Mouse (Mus musculus): ENCODE measurements around the gene Sept9. TPM values are rescaled to one million over a fixed set of nuclear protein-coding genes. Genes with fewer than 3 reads are reported as not detected.
"Not testable (repeated sequence)": the region's sequence is repeated elsewhere in the genome, so short reads cannot be mapped to it uniquely, and the experiment has no call there.

The Sept9 gene
- total RNA-seq, 2 experiments from 2014 or later, result 114 to 119 TPM

DNA sequence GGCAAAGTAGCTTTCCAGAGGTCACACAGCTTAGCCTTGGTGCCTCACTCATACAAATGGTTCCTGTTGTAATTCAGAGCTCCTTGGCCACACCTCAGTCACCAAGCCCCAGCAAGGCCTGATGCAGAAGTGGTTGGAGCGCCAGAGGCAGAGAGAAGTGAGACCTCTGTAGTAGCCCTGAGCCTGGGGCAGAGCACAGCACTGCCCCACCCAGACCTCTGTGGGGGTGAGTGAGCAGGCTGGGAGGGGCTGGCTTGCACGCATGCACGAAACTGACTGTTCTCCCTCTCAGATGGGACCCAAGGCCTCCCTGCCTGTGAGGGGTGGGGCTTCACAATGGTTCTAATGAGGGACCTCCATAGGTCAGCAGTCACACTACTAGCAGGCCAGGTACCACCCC is 121.0 kb downstream of the Sept9 start:
- no peak for DNase-seq (ENCODE audit: extremely low spot score in 1 of 2, low spot score in 1 of 2)

DNA sequence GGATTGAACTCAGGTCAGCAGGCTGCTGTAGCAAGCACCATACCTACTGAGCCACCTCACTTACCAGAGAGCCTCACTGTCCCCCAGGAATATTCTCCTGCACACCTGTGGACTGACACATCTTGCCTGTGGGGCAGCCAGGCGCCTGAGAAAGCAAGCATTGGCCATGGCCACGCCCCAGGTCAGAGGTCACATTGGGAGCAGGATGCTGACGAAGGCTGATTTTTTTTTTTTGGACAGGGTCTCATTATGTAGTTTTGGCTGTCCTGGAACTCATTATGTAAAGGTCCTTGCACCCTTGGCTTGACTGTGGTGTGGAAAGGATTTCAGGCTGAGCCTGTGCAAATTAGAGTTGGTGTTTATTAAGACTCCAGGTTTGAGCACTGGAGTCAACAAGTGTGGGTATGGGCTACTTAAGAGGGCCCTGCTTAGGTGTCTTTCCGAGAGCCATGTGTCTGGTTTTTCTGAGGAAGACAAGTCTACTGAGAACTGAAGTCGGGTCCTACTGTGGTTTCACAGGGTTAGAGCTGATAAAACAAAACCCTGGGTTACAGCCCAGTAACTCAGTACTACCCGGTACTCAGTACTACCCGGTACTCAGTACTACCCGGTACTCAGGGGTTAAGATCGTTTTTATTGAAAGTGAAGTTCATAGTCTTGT is 122.0 kb downstream of the Sept9 start:
- DNase-seq (ENCODE audit: extremely low spot score in 1 of 2, low spot score in 1 of 2), result no peak

DNA sequence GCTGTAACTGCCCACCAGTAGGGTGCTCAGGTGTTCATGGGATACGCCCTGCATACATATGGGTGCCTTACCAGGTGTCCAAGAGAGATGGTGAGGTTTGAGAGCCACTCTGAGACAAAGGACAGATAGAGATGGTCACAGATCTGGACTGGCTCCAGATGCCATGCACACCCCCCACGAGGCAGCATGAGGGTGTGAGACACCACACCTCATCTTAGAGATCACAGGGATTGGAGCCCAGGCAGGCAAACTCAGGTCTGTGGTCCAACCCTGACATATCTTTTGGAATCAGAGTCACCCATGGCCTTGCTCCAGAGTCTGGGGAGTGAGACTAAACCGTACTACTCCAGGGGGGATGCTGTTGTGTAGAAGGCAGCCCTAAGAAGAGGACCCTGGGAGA is 122.8 kb downstream of the Sept9 start:
- DNase-seq (ENCODE audit: extremely low spot score in 1 of 2, low spot score in 1 of 2), result no peak

DNA sequence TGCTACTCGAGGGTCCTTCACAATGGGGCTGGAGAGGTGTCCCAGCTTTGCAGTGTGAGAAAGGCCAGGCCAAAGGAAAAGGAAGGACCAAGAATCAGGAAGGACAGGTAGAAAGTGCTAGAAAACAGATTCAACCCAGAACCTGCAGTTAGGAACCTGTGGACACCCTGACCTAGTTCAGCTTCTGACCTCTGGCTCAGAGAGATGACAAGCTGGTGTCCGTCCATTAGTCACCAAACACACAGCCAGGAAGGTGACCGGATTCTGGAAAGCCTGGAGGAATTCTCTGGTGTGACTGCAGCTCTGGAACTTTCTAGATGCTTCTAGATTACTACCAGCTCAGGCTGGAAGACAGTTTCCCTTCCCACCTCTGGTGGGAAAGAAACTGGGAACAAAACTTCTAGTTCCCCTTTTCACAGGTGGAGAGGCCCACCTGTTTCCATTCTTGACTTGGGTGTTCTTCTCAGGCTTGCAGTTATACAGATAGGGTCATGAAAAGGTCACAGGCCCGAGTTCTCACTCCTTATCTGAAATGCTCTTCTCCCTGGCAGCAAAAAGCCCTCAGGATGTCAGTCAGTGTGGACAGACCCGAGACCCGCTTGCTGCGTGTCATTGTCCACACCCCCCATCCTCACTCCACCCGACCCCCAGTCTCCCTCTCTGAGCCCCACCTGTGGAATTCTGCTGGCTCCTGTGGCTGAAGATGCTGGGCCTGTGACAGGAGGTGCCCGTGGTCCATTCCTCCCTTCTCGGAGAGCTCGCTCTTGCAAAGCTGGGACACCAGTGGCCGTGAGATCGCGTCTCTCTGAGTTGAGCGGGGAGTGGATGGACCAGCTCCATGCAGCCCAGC is 123.5 kb downstream of the Sept9 start:
- DNase-seq (ENCODE audit: extremely low spot score in 1 of 2, low spot score in 1 of 2), result no peak

GRCm38 (mm10) chr11:117323976-117324574 is 124.6 kb downstream of the Sept9 start:
- no peak for DNase-seq (ENCODE audit: extremely low spot score in 1 of 2, low spot score in 1 of 2)

DNA sequence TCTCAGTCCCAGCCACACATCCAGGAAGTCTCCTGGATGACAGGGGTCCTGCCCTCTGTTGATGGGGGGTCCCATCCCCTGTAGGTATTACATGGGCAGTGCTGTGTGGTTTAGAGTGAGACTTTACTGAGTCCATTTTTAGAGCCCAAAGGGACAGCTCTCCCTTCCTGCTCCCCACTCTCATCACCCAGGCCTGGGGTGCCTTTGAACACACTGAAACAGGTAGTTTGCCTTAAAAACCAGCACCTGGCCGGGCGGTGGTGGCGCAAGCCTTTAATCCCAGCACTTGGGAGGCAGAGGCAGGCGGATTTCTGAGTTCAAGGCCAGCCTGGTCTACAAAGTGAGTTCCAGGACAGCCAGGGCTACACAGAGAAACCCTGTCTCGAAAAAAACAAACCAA is 125.3 kb downstream of the Sept9 start:
- DNase-seq (ENCODE audit: extremely low spot score in 1 of 2, low spot score in 1 of 2), result not testable (repeated sequence)

DNA sequence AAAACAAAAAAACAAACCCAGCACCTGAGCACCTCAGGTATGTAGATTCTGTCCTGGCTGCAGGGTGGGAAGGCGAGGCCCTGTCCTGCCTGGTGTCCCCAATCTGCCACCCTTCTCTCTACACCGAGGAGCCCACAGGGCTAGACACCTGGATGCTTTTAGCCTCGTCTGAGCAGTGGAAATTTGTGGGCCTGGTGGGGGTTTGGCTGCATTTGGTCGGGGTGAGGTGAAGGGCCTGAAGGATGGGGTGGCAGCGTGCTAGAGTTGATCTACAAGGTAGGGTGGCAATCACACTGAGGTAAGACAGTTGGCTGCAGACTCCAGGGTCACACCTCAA is 125.6 kb downstream of the Sept9 start:
- no peak for DNase-seq (ENCODE audit: extremely low spot score in 1 of 2, low spot score in 1 of 2)

- DNase-seq (ENCODE audit: extremely low spot score in 1 of 2, low spot score in 1 of 2), result no peak
These were observed 126.1 kb downstream of the Sept9 start for GRCm38 (mm10) chr11:117325468-117326139.

DNA sequence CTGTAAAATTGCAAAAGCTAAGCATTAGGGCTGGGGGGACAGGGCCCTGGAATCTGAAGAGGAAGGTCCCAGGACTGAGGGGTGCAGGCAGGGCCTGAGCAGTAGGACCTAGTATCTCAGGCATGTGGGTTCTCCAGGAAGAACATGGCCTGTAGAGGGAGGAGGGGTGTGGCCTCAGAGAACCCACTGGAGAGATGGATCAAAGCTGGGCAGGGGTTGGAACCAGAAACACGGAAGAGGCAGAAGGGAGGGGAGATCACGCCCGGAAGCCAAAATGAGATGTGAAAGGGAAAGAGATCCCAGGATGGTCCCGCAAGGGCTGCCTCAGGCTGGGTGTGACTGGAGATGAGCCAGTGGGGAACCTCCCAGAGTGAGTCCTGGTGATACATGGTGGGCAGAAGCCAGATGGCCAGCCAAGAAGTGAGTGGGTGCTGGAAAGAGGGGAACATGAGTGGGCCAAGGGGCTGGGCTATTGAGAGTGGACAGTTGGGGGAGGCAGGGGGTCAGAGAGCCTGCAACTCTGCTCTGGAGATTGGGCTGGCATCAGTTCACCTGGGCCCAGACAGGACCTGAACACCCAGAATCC is 126.8 kb downstream of the Sept9 start:
- no peak for DNase-seq (ENCODE audit: extremely low spot score in 1 of 2, low spot score in 1 of 2)

DNA sequence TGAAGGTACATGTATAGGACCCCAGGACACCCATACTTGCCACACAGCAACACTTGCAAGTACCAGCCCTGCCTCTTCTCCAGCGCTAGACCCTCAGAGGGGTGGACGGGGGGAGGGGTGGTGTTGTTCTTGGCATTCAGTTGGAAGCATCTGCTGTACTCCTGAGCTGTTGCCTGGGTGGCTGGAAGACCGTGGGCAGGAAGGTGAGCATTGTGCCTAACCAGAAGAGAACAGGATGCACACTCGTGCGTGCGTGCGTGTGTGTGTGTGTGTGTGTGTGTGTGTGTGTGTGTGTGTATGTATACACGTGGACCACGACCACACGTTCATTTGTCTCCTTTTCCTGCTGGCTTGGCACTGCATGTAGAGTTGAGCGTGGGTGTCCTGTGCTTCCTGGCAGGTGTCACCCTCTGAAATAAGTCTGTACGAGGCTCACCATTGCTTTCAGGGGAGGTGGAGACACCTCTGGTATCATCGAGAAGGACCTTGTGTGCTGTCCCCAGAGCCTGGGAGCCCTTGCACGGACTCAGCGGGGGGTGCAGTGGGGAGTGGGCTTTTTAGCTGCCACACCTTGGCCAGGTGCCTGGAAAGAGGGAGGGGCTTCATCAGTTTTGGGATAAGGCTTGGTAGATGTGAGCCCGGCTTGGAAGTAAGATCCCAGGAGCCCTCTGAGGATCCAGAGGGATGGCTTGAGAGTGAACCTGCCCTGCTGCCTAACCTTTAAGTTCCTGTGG is 127.6 kb downstream of the Sept9 start:
- DNase-seq (ENCODE audit: extremely low spot score in 1 of 2, low spot score in 1 of 2), result no peak

- no peak for DNase-seq (ENCODE audit: extremely low spot score in 1 of 2, low spot score in 1 of 2)
These were observed 128.2 kb downstream of the Sept9 start for GRCm38 (mm10) chr11:117327633-117328032.

DNA sequence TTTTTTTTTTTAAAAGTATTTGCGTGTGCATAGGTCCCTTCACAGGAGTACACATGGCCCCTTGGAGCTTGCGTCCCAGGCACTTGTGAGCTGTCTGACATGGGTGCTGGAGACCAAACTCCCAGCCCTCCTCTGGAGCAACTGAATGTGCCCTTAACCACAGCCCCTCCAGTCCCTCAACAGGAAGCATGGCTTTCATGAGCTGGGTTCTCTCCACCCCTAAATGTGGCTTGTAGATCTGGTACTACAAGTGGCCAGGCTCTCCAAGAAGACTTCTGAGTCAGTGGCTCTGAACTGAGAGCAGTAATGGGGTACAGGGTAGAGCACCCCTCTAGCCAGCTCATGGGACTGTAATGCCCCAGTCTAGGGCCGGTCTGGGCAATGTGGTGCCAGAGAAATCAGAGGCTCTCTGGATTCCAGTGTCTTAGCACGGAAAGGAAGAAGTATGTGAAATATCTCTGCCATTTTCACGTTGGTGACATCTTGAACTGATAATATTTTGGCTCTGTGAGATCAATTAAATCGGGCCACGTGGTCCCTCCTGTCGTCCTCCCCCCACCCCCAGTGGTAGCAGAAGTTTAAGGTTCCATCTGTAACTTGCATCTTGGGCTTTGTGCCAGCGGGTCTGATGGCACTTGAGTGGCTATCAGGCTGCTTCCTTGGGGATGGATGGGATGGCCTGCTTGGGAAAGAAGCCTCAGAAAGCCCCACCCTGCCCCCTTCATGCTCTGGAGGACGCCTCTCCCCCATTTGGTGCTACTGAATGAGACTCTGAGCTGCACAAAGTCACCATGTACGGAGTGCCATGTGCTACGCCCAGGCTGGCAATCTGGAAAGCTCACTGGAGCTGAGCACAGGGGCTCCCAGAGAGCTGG is 130.9 kb downstream of the Sept9 start:
- DNase-seq (ENCODE audit: extremely low spot score in 1 of 2, low spot score in 1 of 2), result peak in 1 of 2 experiments; percentile 42

DNA sequence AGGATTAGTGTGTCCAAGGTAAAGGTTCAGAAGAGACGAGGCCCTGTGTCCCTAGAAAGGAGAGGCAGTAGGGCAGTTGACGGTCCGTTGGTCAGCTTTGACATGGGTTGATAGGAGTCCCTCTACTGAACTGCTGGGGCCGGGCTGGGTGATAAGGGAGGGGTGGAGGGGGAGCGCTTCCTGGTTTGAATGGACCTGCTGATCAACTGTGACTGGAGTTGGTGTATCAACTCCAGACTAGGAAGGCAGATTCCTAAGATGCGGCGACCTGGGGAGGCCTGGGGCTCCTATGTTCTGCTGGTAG is 131.4 kb downstream of the Sept9 start:
- DNase-seq (ENCODE audit: extremely low spot score in 1 of 2, low spot score in 1 of 2), result no peak

DNA sequence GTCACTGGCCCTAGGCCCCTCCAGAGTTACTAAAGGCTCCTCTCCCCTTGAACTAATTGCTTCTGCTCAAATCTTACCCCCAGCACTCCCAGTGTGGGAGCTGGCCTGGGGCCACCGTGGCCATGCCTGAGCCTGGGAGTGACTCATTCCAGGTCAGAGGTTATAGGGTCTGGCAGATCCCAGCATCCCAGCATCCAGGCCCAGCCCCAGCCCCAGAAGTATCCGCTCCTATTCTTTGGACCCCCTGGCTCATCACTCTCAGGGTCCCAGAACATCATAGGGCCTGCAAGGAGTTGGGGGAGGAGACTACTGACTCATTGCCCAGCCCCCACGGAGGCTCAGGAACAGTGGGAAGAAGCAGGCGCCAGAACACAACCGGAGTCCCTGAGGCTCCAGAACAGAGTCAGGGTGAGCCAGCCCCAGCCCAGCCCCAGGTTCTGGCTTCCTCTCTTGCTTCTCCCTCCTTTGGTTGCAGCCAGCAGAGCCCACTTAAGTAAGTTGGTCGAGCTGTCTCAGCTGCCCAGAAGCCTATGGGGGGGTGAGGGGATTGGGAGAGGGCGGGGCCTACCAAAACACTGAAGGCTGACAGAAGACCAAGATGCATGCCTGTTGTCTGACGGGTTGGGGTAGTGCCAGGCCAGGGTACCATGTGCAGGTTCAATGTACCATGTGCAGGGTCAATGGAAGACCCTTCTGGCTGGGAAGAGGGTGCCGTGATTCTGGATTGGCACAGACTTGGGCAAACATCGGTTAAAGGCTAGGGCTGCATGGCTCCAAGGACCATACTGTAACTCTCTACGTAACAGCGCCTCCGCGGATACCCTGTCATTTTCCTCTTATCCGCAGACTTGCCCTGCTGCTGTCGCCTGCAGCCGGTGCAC is 132.1 kb downstream of the Sept9 start:
- peak in 1 of 2 experiments; percentile 49 for DNase-seq (ENCODE audit: extremely low spot score in 1 of 2, low spot score in 1 of 2)

DNA sequence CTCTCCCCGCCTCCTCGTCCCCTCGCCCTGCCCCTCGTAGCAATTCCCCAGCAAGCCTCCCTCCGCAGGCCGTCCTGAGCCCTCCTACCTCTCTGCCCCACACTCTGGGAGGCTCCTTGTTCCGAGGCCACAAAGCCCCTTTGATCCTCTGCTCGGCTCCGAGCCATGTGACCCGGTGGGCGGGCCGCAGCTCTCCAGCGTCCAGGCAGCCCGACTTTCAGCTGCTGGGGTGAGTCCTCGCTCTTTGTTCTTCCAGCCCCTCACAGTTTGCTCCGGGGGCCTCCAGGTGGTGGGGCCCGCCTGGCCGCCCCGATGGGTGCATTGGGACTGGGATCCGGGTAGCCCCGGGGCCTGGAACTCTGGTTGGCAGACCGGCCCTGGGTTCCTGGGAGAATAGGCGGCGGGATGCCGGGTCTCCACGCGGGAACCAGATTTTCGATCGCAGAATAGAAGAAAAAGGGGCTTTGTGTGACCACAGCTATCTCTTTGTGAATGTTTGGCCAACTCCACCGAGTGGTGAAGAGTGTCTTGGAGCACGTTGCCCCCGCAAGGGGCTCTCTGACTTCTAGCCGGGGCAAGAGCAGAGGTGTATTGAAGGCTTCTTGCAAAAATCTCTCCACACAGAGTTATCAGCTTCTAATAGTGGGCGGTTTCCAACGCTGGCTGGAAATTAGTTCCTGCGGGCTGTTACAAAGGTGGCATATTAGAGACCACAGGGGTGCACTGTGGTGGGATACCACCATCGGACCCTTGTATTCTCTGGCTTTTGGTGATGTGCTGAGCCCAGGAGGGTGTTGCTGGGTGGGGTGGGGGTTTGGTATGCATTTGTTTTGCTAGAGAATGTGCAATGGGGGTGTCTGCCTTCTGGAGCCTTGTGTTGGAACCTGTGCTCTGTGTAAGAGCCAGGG is 133.0 kb downstream of the Sept9 start:
- DNase-seq (ENCODE audit: extremely low spot score in 1 of 2, low spot score in 1 of 2), result peak; percentile 60 to 65

- no peak for DNase-seq (ENCODE audit: extremely low spot score in 1 of 2, low spot score in 1 of 2)
These were observed 133.8 kb downstream of the Sept9 start for GRCm38 (mm10) chr11:117333150-117333715.

DNA sequence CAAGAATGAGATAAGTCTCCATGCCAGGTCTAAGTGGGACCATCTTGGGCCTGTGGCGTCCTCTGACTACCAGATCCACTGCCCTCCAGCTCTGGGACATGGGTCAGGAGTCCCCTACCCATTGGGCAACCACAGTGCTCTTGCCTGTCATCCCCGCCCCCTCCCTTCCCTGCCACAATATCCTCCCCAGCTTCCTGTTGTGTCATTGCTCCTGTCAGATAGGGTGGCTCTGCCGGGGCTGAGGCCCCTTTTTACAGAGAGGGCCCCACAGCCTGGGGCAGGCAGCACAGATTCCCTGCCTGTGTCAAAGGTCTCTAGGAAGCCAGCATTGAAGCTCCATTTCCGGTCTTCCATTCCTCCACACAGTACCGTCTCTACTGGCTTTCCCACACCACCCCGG is 134.6 kb downstream of the Sept9 start:
- DNase-seq (ENCODE audit: extremely low spot score in 1 of 2, low spot score in 1 of 2), result no peak

Data from layer of hippocampus, postnatal 25 days (tissue).